Mouse (Mus musculus) neutrophil, adult 5-6 weeks (primary cell): ENCODE results near the gene Atp2b4. TPM values are rescaled to one million over a fixed set of nuclear protein-coding genes. Genes with fewer than 3 reads are reported as not detected.
"Not testable (repeated sequence)": the region's sequence is repeated elsewhere in the genome, so short reads cannot be mapped to it uniquely, and the experiment has no call there.

ENCODE experiments used
- ATAC-seq: fragments of 151-379, 151-347 bp; 2 replicates; pipeline ENCODE4 v1.8.0; 2017; ENCODE audit warnings: mild to moderate bottlenecking, moderate TSS enrichment; ENCODE audit not compliant: insufficient number of reproducible peaks, poor library complexity, low FRiP score, severe bottlenecking; ENCODE audit errors: extremely low read depth
- total RNA-seq: library from RNA; stranded (forward); fragments of 200-1000 nt; gene quantifications from 2 replicates; pipeline ENCODE4 v1.2.3, GENCODE M21; 2017

The Atp2b4 gene
- total RNA-seq, 1 experiment from 2014 or later = 1.4 TPM

DNA sequence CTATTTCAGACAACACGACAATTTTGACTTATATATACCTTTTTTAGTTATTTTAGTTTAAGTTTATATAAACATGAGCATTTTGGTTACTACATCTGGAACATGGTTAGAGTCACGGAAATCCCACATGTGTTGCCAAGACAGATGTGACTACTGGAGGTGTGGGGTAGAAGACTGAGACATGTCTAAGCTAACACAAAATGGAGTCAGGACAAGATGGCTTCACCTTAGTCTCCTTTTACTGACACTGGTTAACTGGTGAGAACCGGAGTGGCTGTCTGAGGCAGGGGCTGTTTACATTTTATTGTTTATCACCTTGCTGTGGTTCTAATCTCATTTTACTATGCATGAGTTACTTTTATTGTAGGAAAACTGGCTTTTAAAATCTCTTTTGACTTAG is 132.2 kb downstream of the Atp2b4 start:
- no peak for ATAC-seq

DNA sequence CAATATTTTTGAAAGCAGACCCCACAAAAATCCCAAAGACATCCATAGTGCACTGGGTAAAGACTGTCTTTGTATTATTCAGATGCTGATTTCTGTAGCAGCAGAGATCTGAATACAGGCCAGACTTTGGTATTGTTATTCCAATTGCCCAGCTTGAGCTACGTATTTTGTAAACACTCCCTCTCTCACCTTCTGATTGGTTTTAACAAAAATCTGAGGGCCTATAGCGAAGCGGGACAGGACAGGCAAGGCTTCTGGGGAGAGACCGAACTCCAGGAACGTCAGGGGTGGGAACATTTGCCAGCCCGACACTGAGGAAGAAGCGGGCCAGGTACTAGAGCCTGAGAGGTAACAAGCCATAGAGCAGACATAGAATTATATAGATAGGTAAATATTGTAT is 133.1 kb downstream of the Atp2b4 start:
- no peak for ATAC-seq

DNA sequence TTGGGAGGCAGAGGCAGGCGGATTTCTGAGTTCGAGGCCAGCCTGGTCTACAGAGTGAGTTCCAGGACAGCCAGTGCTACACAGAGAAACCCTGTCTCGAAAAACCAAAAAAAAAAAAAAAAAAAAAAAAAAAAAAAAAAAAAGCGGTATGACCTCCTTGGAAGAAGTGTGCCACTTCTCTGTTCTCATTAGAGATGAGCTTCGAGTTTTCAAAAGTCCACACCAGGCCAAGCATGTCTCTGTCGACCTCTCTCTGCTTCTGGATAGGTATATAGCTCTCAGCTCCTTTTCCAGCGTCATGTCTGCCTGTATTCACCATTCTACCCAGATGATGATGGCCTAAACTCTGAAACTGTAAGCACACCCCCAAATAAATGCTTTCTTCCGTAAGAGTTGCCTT is 135.1 kb downstream of the Atp2b4 start:
- ATAC-seq = not testable (repeated sequence)

DNA sequence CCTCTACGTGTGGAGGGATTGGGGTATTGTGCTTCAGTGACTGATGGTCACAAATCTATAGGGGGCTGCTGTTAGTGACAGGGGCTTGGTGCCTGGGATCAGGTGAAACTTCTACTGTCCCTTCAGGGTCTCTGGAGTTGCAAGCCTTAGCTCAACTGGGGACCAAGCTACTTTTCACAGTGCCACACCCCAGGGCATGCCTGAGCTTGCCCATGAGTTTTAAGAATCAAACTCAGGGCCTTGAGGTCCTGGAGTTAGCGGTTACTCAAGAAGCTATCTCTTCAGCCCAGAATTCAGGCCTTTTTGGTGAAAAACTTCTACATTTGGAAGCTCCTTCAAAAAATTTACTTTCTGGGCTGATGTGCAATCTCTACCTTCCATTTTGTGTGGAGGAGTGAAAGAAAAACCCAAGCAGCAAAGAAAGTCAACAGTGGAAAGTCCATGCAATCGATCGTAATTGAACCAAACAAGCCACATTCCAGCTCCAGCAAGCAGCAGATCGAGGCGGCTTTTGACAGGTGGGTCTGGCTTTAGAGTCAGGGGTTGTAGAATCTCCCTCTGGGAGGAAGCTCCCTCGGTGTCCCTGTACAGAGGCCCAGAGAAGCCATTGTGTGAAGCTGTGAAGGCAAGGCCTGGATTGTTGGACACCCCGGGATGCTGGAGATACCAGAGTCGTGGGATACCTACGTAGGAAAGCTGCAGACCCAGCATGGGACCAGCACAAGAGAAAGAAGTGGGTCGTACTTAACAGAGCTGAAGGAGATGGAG is 136.5 kb downstream of the Atp2b4 start:
- ATAC-seq = no peak

DNA sequence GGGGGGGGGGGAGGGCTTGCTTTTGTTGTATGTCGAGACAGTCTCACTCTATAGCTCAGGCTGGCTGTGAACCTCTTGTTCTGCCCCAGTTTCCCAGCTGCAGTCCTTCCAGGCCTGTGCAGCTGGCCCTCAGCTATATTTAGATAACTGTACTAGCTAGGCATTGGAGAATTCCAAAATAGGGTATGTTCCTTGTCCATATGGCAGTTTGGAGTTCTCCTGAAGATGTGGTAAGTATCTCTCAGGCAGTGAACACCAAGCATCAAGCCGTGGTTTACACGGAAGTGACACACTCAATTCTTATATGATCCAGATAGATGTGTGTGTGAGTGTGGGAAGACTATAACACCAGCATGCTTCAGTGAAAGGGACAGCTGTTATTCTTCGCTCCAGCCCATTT is 137.4 kb downstream of the Atp2b4 start:
- ATAC-seq = no peak

DNA sequence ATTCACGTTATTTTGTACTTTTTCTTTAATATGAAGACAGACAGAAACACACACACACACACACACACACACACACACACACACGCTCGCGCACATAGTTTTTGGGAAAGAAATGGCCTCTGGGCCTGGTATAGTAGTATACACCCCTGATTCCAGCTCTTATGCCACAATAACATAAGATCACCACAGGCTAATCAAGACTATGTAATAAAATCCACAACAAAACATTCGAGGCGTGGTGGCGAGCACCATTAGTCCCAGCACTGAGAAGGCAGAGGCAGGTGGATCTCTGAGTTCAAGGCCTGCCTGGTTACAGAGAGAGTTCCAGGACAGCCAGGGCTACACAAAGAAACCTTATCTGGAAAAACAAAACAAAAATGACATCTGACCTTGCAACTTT is 137.9 kb downstream of the Atp2b4 start:
- ATAC-seq = no peak

DNA sequence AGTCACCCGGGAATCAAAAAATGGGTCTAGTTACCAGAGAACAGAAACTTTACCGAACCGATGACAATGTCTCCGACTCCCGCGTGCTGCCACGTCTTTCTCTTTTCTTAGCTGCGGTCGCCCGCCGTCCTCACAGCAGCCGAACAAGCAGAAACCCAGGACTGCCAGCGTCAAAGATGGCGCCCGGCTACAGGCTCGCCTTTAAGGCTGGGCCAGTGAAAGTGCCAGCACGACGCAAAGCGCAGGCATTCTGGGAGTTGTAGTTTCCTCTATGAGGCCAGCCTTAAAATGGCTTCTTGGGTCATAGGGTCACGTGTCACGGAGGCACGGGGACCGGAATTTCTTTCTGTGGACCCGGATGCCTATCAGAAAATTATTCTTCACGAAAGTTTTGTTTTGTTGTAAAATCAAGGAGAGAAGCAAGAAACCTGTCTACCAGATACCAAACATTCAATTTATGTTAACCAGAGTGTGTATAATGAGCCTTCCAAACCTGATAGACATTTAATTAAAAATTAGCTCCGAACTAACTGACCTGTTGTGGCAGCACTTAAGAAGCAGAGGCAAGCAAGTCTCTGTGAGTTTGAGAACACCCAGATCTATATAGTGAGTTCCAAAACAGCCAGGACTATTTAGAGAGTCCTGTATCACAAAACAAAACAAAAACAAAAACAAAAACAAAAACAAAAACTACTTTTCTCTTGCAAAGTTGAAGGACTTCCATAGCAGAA is 139.5 kb downstream of the Atp2b4 start, which contains the start of gene Gm38394:
Gene Gm38394 (minus strand): TSS at position 116 of the 731 bp plus-strand sequence.
- peak; percentile 100 for ATAC-seq

DNA sequence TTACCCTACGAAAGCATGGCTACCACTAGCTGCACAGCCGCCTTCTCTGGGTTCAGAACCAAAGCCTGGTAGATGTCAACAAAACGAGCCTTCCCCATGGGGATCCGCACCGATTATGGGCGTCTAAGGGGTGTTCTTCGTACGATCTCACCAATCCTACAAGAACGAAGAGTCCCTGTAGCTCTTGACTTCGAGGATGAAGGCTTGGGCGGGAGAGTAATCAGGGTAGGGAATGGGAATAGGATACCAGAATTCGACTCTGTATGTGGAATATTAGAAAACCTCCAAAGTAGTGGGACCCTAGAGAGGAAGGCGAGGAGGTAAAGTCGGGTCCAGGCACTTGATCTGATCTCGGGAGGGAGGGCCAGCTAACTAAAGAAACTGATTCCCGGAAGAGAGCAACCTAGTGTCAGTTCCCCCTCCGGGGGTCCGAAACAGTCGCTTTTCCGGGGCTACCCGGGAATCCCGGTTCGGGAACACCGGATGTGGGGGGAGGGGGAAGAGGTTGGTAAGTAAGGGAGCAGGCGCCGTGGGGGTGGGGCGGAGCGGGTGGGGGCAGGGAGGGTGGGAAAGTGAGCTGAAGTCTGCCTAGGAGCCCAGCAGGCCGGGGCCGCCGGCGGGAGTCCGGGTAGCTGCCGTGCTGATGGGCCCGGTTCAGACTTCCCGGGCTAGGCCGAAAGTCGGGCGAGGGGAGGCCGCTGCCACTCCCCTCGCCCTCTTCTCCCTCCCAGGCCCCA is 140.2 kb downstream of the Atp2b4 start, which contains the start of gene Zbed6:
Gene Zbed6 (minus strand): TSS at position 420 of the 737 bp plus-strand sequence.
- peak; percentile 11; the same call in 1 of the 2 replicates for ATAC-seq

DNA sequence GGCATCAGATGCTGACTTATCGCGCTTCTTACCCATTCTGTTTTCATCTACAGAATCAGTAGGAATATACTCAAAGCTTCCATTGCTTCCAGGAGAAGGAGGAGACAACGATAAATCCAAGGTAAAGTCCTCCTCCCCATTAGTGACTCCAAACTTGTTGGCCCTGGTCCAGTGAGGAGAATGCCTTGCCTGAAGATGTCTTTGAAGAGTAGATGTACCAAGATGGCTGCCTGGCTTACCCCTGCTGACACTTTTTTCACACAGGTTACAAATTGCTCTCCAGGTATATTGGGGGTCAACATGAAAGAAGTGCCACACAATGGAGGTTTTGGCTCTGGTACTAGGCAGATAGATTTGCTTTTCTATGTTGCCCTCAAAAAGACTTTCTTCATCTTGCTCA is 142.0 kb downstream of the Atp2b4 start:
- ATAC-seq = no peak

DNA sequence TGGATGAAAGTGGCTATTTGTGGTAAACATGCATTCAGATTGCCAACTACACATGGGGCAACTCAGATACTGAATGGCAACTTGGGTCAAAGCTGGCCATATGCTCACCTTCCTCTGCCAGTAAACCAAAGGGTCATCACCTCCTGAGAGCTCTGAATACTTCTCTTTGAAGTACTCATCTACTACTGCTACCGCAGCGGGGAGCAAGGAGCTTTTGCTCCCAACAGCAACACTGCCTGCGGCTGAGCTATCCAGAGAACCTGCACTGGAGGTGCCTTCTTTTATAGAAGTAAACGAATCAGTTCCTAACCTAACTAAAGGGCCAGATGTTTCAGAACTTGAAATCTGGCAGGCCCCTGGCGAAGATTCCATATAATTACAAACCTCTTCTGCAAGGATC is 144.0 kb downstream of the Atp2b4 start:
- no peak for ATAC-seq

DNA sequence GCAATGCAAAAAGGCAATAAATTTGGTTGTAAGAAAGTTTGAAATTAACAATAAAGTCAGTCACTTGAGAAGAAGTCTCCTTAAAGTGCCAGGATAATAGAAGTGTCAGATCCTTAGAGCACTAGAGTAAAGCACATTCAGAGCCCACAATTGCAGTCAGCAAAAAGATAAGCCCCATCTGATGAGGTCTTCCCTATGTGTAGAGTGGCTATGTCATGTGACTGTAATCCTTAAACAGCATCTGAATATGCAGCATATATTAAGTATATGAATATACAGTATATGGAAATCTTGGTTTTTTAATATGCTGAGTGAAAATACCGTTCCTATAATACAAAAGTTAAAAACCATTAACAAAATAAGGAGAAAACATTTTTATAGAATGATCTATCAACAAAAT is 147.8 kb downstream of the Atp2b4 start:
- ATAC-seq = no peak

DNA sequence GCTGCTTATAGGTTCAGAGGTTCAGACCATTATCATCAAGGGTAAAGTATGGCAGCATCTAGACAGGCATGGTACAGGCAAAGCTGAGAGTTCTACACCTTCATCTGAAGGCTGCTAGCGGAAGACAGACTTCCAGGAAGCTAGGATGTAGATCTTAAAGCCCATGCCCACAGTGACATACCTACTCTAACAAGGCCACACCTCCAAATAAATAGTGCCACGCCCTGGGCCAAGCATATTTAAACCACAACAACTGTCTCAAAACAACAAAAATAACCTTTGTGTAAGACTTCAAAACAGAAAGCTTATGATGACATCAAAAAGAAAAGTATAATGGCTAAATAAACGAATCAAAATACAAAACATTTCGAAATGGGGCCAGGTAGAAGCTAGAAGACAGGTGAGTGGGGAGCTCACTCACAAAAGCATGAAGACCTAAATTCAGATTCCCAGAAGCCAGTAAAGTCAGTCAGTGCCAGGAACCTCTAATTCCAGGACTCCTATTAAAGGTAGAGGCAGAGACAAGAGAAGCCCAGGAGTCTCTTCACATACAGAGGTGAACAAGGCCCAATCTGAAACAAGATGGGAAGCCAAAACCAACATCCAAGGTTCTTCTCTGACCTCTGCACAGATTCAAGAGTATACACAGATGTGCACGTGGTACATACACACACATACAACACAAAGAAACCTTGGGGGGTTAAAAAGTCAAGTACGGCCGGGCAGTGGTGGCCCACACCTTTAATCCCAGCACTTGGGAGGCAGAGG is 150.4 kb downstream of the Atp2b4 start:
- no peak for ATAC-seq

Other genes starting within 250 kb of the Atp2b4 start
- 85.2 and 109 TPM in 2 replicates for gene Snrpe, start 190.8 kb downstream of the Atp2b4 start, total RNA-seq
- gene Zbed6, start 140.2 kb downstream of the Atp2b4 start, total RNA-seq = 36.1 and 37.1 TPM in 2 replicates
- 9.1 and 16.9 TPM in 2 replicates for gene Gm38394, start 139.7 kb downstream of the Atp2b4 start, total RNA-seq
- 75.3 and 76.6 TPM in 2 replicates for gene Lax1, start 110.9 kb downstream of the Atp2b4 start, total RNA-seq
- not detected in 2 replicates for gene Optc, start 107.0 kb upstream of the Atp2b4 start, total RNA-seq
- gene Prelp, start 120.4 kb upstream of the Atp2b4 start, total RNA-seq = not detected in 2 replicates
- gene Fmod, start 236.2 kb upstream of the Atp2b4 start, total RNA-seq = not detected in 2 replicates